ENCODE assay signal across 8 mouse cellular contexts in genomic region chr14:45452861-45453512, GRCm38 (mm10). TPM values are rescaled to one million over a fixed set of nuclear protein-coding genes. Genes with fewer than 3 reads are reported as not detected.
DNase-seq lines count a peak whose midpoint lies in the region; ATAC-seq and TF ChIP-seq lines count a peak whose summit lies in the region.

No protein-coding gene starts in this region.

- peaks cover 21% of the 10 kb centered on the region; the same call in 1 of the 2 replicates for H3K4me1 ChIP-seq in neural tube, embryonic 12.5 days
- H3K4me1 ChIP-seq in heart, embryonic 16.5 days (ENCODE audit: control insufficient read depth, insufficient read depth, low read length): peaks cover 53% of the 10 kb centered on the region
- no peaks in the 10 kb centered on the region for H3K4me1 ChIP-seq in stomach, postnatal 0 days (replicated peaks; ENCODE audit: control insufficient read depth, insufficient read depth)

- H3K4me2 ChIP-seq in neural tube, embryonic 12.5 days (replicated peaks): no peak overlapping the region
- H3K4me2 ChIP-seq in heart, embryonic 16.5 days (ENCODE audit: low read depth, low read length): peak overlapping the region; percentile 22; the same call in 1 of the 2 replicates
- no peak overlapping the region for H3K4me2 ChIP-seq in stomach, postnatal 0 days (replicated peaks; ENCODE audit: low read depth)

- 0 out of 2 replicates have a peak, but pooled peaks have one; percentile 37 for ATAC-seq in neural tube, embryonic 12.5 days (ENCODE audit: low FRiP score, low read depth)
- ATAC-seq in heart, embryonic 16.5 days (replicated peaks; ENCODE audit: extremely low read depth, insufficient read depth, low FRiP score): peak; percentile 80
- ATAC-seq in stomach, postnatal 0 days (ENCODE audit: low FRiP score, low TSS enrichment): 0 out of 2 replicates have a peak, but pooled peaks have one; percentile 43

- DNase-seq in neural tube, embryonic 10.5 days (ENCODE audit: extremely low spot score, low spot score): no peak
- DNase-seq in kidney, postnatal 25 days: peak; percentile 80 to 92
- DNase-seq in stomach, postnatal 0 days (ENCODE audit: low spot score): no peak
- no peak for DNase-seq in MN1 (ENCODE audit: low spot score)
- no peak for DNase-seq in layer of hippocampus, adult 11-12 months (ENCODE audit: low spot score)
- DNase-seq in thymus, postnatal 4 days: no peak

- no peak overlapping the region for H3K27ac ChIP-seq in neural tube, embryonic 12.5 days
- peak overlapping the region; percentile 77 for H3K27ac ChIP-seq in heart, embryonic 16.5 days (ENCODE audit: low read length)
- no peak overlapping the region for H3K27ac ChIP-seq in stomach, postnatal 0 days (replicated peaks)

- no peak for TF ChIP-seq EP300 in stomach, postnatal 0 days (optimal IDR thresholded peaks at IDR 0.05)

- no peaks in the 10 kb centered on the region for H3K9me3 ChIP-seq in neural tube, embryonic 12.5 days
- no peaks in the 10 kb centered on the region for H3K9me3 ChIP-seq in heart, embryonic 16.5 days (replicated peaks; ENCODE audit: control insufficient read depth, low read length)
- H3K9me3 ChIP-seq in stomach, postnatal 0 days (ENCODE audit: control insufficient read depth, low read length): no peaks in the 10 kb centered on the region

- no peak overlapping the region for H3K9ac ChIP-seq in neural tube, embryonic 12.5 days
- H3K9ac ChIP-seq in heart, embryonic 16.5 days (ENCODE audit: low read length): peak overlapping the region; percentile 47
- no peak overlapping the region for H3K9ac ChIP-seq in stomach, postnatal 0 days (ENCODE audit: low read length)

- no peak for TF ChIP-seq CTCF in stomach, postnatal 0 days (IDR thresholded peaks at IDR 0.05; ENCODE audit: low read depth)

- H3K27me3 ChIP-seq in neural tube, embryonic 12.5 days (replicated peaks): no peaks in the 10 kb centered on the region
- H3K27me3 ChIP-seq in heart, embryonic 16.5 days (ENCODE audit: control insufficient read depth, insufficient read depth, low read length): no peaks in the 10 kb centered on the region
- H3K27me3 ChIP-seq in stomach, postnatal 0 days (ENCODE audit: control insufficient read depth, insufficient read depth, low read length): no peaks in the 10 kb centered on the region

- H3K36me3 ChIP-seq in neural tube, embryonic 12.5 days: no peaks in the 10 kb centered on the region
- H3K36me3 ChIP-seq in heart, embryonic 16.5 days (ENCODE audit: control insufficient read depth, insufficient read depth): peaks cover 5% of the 10 kb centered on the region
- H3K36me3 ChIP-seq in stomach, postnatal 0 days (ENCODE audit: control insufficient read depth, insufficient read depth, low read length): no peaks in the 10 kb centered on the region

- no peak overlapping the region for H3K4me3 ChIP-seq in neural tube, embryonic 12.5 days
- H3K4me3 ChIP-seq in heart, embryonic 16.5 days (ENCODE audit: low read length): no peak overlapping the region
- no peak overlapping the region for H3K4me3 ChIP-seq in stomach, postnatal 0 days (ENCODE audit: low read depth, low read length)

- WGBS in neural tube, embryonic 12.5 days: 31% methylated on average over 11 of the region's 11 CpGs
- 11% methylated on average over 11 of the region's 11 CpGs for WGBS in heart, embryonic 16.5 days
- 21% methylated on average over 11 of the region's 11 CpGs for WGBS in stomach, postnatal 0 days

RNA-seq across cellular contexts. Expression of gene Gnpnat1, which starts 48.3 kb away (rescaled TPM):
- 29.2 and 30.9 TPM in 2 replicates for polyA plus RNA-seq in neural tube, embryonic 12.5 days (2016; fragmentation: Nextera tagmentation; extraction: Ambion mirVana)
- polyA plus RNA-seq in heart, embryonic 16.5 days (2015; fragmentation: Nextera tagmentation; extraction: Ambion mirVana): 22.6 and 23.6 TPM in 2 replicates
- 44.3 and 45.3 TPM in 2 replicates for polyA plus RNA-seq in stomach, postnatal 0 days (2015; fragmentation: Nextera tagmentation; extraction: Ambion mirVana)

Comparison
In these comparisons a context has a peak if more than half of its experiments do, and no peak if none do; other contexts are left out.
1. DNase-seq: peak in kidney, postnatal 25 days (2 of 2); none in neural tube, embryonic 10.5 days (single experiment), stomach, postnatal 0 days (single experiment), MN1 (single experiment), layer of hippocampus, adult 11-12 months (single experiment) and thymus, postnatal 4 days (single experiment).
2. Peak in every context shown above with its lines, with median percentiles within 50 percentile points of each other: ATAC-seq.